Mouse (Mus musculus): ENCODE measurements around the gene Synpo2. TPM values are rescaled to one million over a fixed set of nuclear protein-coding genes. Genes with fewer than 3 reads are reported as not detected.

Gene Synpo2
- polyA plus RNA-seq, 1 experiment from 2014 or later = 4.2 TPM

GRCm38 (mm10) chr3:123193740-123194139, 42.2 kb downstream of the Synpo2 start:
- no peak overlapping the region for H3K4me3 ChIP-seq
- no peak overlapping the region for H3K4me2 ChIP-seq (replicated peaks)
- no peaks in the 10 kb centered on the region for H3K4me1 ChIP-seq
- no peaks in the 10 kb centered on the region for H3K9me3 ChIP-seq (replicated peaks)
- H3K27me3 ChIP-seq = no peaks in the 10 kb centered on the region
- ATAC-seq (ENCODE audit: low FRiP score) = no peak
- H3K9ac ChIP-seq = no peak overlapping the region
- no peak overlapping the region for H3K27ac ChIP-seq
- no peaks in the 10 kb centered on the region for H3K36me3 ChIP-seq
- WGBS = 84% methylated on average over 4 of the region's 4 CpGs

GRCm38 (mm10) chr3:123191602-123192001, 44.3 kb downstream of the Synpo2 start:
- Histone ChIP-seq H3K27me3 (no peaks in the 10 kb centered on the region), H3K9me3 (replicated peaks) (no peaks in the 10 kb centered on the region), H3K27ac (no peak overlapping the region), H3K4me3 (no peak overlapping the region), H3K4me2 (replicated peaks) (no peak overlapping the region), H3K9ac (no peak overlapping the region), H3K4me1 (0 out of 2 replicates have a peak, but pooled peaks cover 4% of the 10 kb centered on the region), H3K36me3 (no peaks in the 10 kb centered on the region)
- no peak for ATAC-seq (ENCODE audit: low FRiP score)

GRCm38 (mm10) chr3:123190329-123190728, 45.6 kb downstream of the Synpo2 start:
- Histone ChIP-seq H3K4me1 (0 out of 2 replicates have a peak, but pooled peaks cover 4% of the 10 kb centered on the region), H3K9me3 (replicated peaks) (no peaks in the 10 kb centered on the region), H3K9ac (no peak overlapping the region), H3K27me3 (no peaks in the 10 kb centered on the region), H3K36me3 (no peaks in the 10 kb centered on the region), H3K27ac (no peak overlapping the region), H3K4me3 (no peak overlapping the region), H3K4me2 (replicated peaks) (no peak overlapping the region)
- 87% methylated on average over 6 of the region's 6 CpGs for WGBS
- ATAC-seq (ENCODE audit: low FRiP score) = no peak

GRCm38 (mm10) chr3:123189826-123190225, 46.1 kb downstream of the Synpo2 start:
- 58% methylated on average over 1 of the region's 1 CpGs for WGBS
- H3K4me1 ChIP-seq = 0 out of 2 replicates have a peak, but pooled peaks cover 4% of the 10 kb centered on the region
- no peak overlapping the region for H3K4me3 ChIP-seq

GRCm38 (mm10) chr3:123188616-123189230, 47.2 kb downstream of the Synpo2 start:
- ATAC-seq (ENCODE audit: low FRiP score) = no peak
- WGBS = 82% methylated on average over 12 of the region's 12 CpGs
- no peaks in the 10 kb centered on the region for H3K27me3 ChIP-seq

More at GRCm38 (mm10) chr3:123189826-123190225, 46.1 kb downstream of the Synpo2 start:
- H3K27me3 ChIP-seq = no peaks in the 10 kb centered on the region
- ATAC-seq (ENCODE audit: low FRiP score) = no peak
- H3K27ac ChIP-seq = no peak overlapping the region
- H3K36me3 ChIP-seq = no peaks in the 10 kb centered on the region
- H3K4me2 ChIP-seq (replicated peaks) = no peak overlapping the region
- H3K9me3 ChIP-seq (replicated peaks) = no peaks in the 10 kb centered on the region
- no peak overlapping the region for H3K9ac ChIP-seq

GRCm38 (mm10) chr3:123187370-123188124, 48.4 kb downstream of the Synpo2 start:
- H3K27ac ChIP-seq = peak overlapping the region; percentile 30; the same call in 1 of the 2 replicates
- no peaks in the 10 kb centered on the region for H3K9me3 ChIP-seq (replicated peaks)
- no peak overlapping the region for H3K9ac ChIP-seq
- WGBS = 75% methylated on average over 15 of the region's 15 CpGs
- no peak overlapping the region; the same call in 1 of the 2 replicates for H3K4me2 ChIP-seq (replicated peaks)
- no peak overlapping the region for H3K4me3 ChIP-seq
- H3K4me1 ChIP-seq = 0 out of 2 replicates have a peak, but pooled peaks cover 4% of the 10 kb centered on the region
- H3K36me3 ChIP-seq = no peaks in the 10 kb centered on the region
- H3K27me3 ChIP-seq = no peaks in the 10 kb centered on the region
- no peak for ATAC-seq (ENCODE audit: low FRiP score)

More at GRCm38 (mm10) chr3:123188616-123189230, 47.2 kb downstream of the Synpo2 start:
- H3K27ac ChIP-seq = no peak overlapping the region
- no peak overlapping the region for H3K4me3 ChIP-seq
- H3K4me2 ChIP-seq (replicated peaks) = no peak overlapping the region
- no peaks in the 10 kb centered on the region for H3K36me3 ChIP-seq
- 0 out of 2 replicates have a peak, but pooled peaks cover 4% of the 10 kb centered on the region for H3K4me1 ChIP-seq
- H3K9me3 ChIP-seq (replicated peaks) = no peaks in the 10 kb centered on the region
- no peak overlapping the region for H3K9ac ChIP-seq

GRCm38 (mm10) chr3:123185238-123185925, 50.6 kb downstream of the Synpo2 start:
- ATAC-seq (ENCODE audit: low FRiP score) = no peak
- Histone ChIP-seq H3K9me3 (replicated peaks) (no peaks in the 10 kb centered on the region), H3K4me1 (0 out of 2 replicates have a peak, but pooled peaks cover 4% of the 10 kb centered on the region), H3K27me3 (no peaks in the 10 kb centered on the region), H3K9ac (no peak overlapping the region), H3K4me3 (no peak overlapping the region), H3K36me3 (no peaks in the 10 kb centered on the region), H3K27ac (no peak overlapping the region), H3K4me2 (replicated peaks) (no peak overlapping the region)
- 91% methylated on average over 10 of the region's 10 CpGs for WGBS

GRCm38 (mm10) chr3:123184281-123184680, 51.7 kb downstream of the Synpo2 start:
- 91% methylated on average over 10 of the region's 10 CpGs for WGBS
- Histone ChIP-seq H3K4me3 (no peak overlapping the region), H3K4me1 (0 out of 2 replicates have a peak, but pooled peaks cover 4% of the 10 kb centered on the region), H3K36me3 (no peaks in the 10 kb centered on the region), H3K9ac (no peak overlapping the region), H3K4me2 (replicated peaks) (no peak overlapping the region), H3K27ac (no peak overlapping the region), H3K27me3 (no peaks in the 10 kb centered on the region), H3K9me3 (replicated peaks) (no peaks in the 10 kb centered on the region)
- no peak for ATAC-seq (ENCODE audit: low FRiP score)

GRCm38 (mm10) chr3:123179508-123179907, 56.4 kb downstream of the Synpo2 start:
- no peaks in the 10 kb centered on the region for H3K36me3 ChIP-seq
- H3K27me3 ChIP-seq = no peaks in the 10 kb centered on the region
- H3K4me3 ChIP-seq = no peak overlapping the region
- WGBS = 83% methylated on average over 8 of the region's 8 CpGs
- H3K9me3 ChIP-seq (replicated peaks) = no peaks in the 10 kb centered on the region
- no peak for ATAC-seq (ENCODE audit: low FRiP score)
- no peaks in the 10 kb centered on the region for H3K4me1 ChIP-seq
- no peak overlapping the region for H3K9ac ChIP-seq
- no peak overlapping the region for H3K4me2 ChIP-seq (replicated peaks)
- no peak overlapping the region for H3K27ac ChIP-seq

- Histone ChIP-seq H3K4me1 (no peaks in the 10 kb centered on the region), H3K27me3 (no peaks in the 10 kb centered on the region), H3K36me3 (no peaks in the 10 kb centered on the region), H3K27ac (no peak overlapping the region), H3K9me3 (replicated peaks) (no peaks in the 10 kb centered on the region), H3K4me3 (no peak overlapping the region), H3K4me2 (replicated peaks) (no peak overlapping the region), H3K9ac (no peak overlapping the region)
- 90% methylated on average over 5 of the region's 5 CpGs for WGBS
- no peak for ATAC-seq (ENCODE audit: low FRiP score)
These were observed 56.9 kb downstream of the Synpo2 start for GRCm38 (mm10) chr3:123179041-123179440.

- WGBS = 79% methylated on average over 4 of the region's 4 CpGs
- no peaks in the 10 kb centered on the region for H3K9me3 ChIP-seq (replicated peaks)
- no peaks in the 10 kb centered on the region for H3K36me3 ChIP-seq
- no peak overlapping the region for H3K4me2 ChIP-seq (replicated peaks)
- H3K9ac ChIP-seq = no peak overlapping the region
- 0 out of 2 replicates have a peak, but pooled peaks cover 2% of the 10 kb centered on the region for H3K4me1 ChIP-seq
- no peak for ATAC-seq (ENCODE audit: low FRiP score)
- H3K27ac ChIP-seq = no peak overlapping the region
- no peaks in the 10 kb centered on the region for H3K27me3 ChIP-seq
- no peak overlapping the region for H3K4me3 ChIP-seq
These were observed 57.5 kb downstream of the Synpo2 start for GRCm38 (mm10) chr3:123178420-123178819.

Measured in hindbrain, embryonic 12.5 days (tissue).